Mouse (Mus musculus): ENCODE results near the gene Mga. TPM values are rescaled to one million over a fixed set of nuclear protein-coding genes. Genes with fewer than 3 reads are reported as not detected.

Mga gene
- total and polyA plus RNA-seq, 3 experiments: 21.8 to 37.5 (median 30.1) TPM

- dilution Hi-C loops (cut with MboI; ENCODE audit: extremely low pct_ligation_motif_present, extremely low pct_unique_long_range_greater_than_20kb, low sequenced_read_pairs): no loop called here
Observed at GRCm38 (mm10) chr2:120015882-120016281, 118.9 kb downstream of the Mga start.

GRCm38 (mm10) chr2:120017599-120017998 lies 120.6 kb downstream of the Mga start:
- DNase-seq (ENCODE audit: extremely low read depth): no peak
- Histone ChIP-seq H3K4me2 (ENCODE audit: insufficient read depth, low read depth, poor library complexity, severe bottlenecking) (no peak overlapping the region), H3K79me2 (replicated peaks; ENCODE audit: control insufficient read depth, extremely low read depth, insufficient read depth, poor library complexity, severe bottlenecking) (no peaks in the 10 kb centered on the region), H3K4me3 (replicated peaks in 1 of 3; ENCODE audit: low read depth in 2 of 3, low read length in 2 of 3, poor library complexity in 1 of 3) (no peak overlapping the region), H3K9me3 (replicated peaks; ENCODE audit: low read length) (no peaks in the 10 kb centered on the region), H3K36me3 (replicated peaks in 1 of 2; ENCODE audit: control insufficient read depth in 1 of 2, insufficient read depth in 1 of 2, low read length in 1 of 2) (peaks cover 47 to 88% of the 10 kb centered on the region in 2 experiments), H3K9ac (ENCODE audit: insufficient read depth, low read depth) (no peak overlapping the region), H3K27me3 (replicated peaks) (no peaks in the 10 kb centered on the region), H3K4me1 (ENCODE audit: control insufficient read depth in 1 of 2, insufficient read depth in 2 of 2) (no peaks in the 10 kb centered on the region), H3K27ac (ENCODE audit: insufficient read depth, low read depth) (no peak overlapping the region)
- TF ChIP-seq RAD21 (IDR thresholded peaks at IDR 0.05; ENCODE audit: low read depth, low read length): no peak
- TF ChIP-seq ZMIZ1 (IDR thresholded peaks at IDR 0.05; ENCODE audit: low read depth, low read length): no peak
- TF ChIP-seq UBTF (IDR thresholded peaks at IDR 0.05; ENCODE audit: low read depth, low read length): no peak
- TF ChIP-seq CHD1 (IDR thresholded peaks at IDR 0.05; ENCODE audit: low read depth, low read length): no peak
- no peak for TF ChIP-seq CTCF (conservative IDR thresholded peaks at IDR 0.05 in 1 of 2, IDR thresholded peaks at IDR 0.05 in 1 of 2; ENCODE audit: low read depth in 2 of 2, low read length in 2 of 2)
- no peak for TF ChIP-seq HCFC1 (IDR thresholded peaks at IDR 0.05; ENCODE audit: low read depth, low read length)
- dilution Hi-C loops (cut with MboI; ENCODE audit: extremely low pct_ligation_motif_present, extremely low pct_unique_long_range_greater_than_20kb, low sequenced_read_pairs): no loop called here
- in situ Hi-C loops (cut with MboI; ENCODE audit: low pct_ligation_motif_present, low pct_unique_long_range_greater_than_20kb, low sequenced_read_pairs): loop anchor here (5.0 kb wide), 1 partner anchor 45 kb away; the partner anchor contains the start of gene Mapkbp1

More at GRCm38 (mm10) chr2:120015882-120016281, 118.9 kb downstream of the Mga start:
- no peak for DNase-seq (ENCODE audit: extremely low read depth)
- Histone ChIP-seq H3K4me3 (replicated peaks in 1 of 3; ENCODE audit: low read depth in 2 of 3, low read length in 2 of 3, poor library complexity in 1 of 3) (no peak overlapping the region), H3K27ac (ENCODE audit: insufficient read depth, low read depth) (no peak overlapping the region), H3K9me3 (replicated peaks; ENCODE audit: low read length) (no peaks in the 10 kb centered on the region), H3K4me2 (ENCODE audit: insufficient read depth, low read depth, poor library complexity, severe bottlenecking) (no peak overlapping the region), H3K36me3 (replicated peaks in 1 of 2; ENCODE audit: control insufficient read depth in 1 of 2, insufficient read depth in 1 of 2, low read length in 1 of 2) (peaks cover 32 to 76% of the 10 kb centered on the region in 2 experiments), H3K4me1 (ENCODE audit: control insufficient read depth in 1 of 2, insufficient read depth in 2 of 2) (peaks cover 0 to 6% of the 10 kb centered on the region in 2 experiments; a peak in 1 of 4 replicates), H3K27me3 (replicated peaks) (no peaks in the 10 kb centered on the region), H3K79me2 (replicated peaks; ENCODE audit: control insufficient read depth, extremely low read depth, insufficient read depth, poor library complexity, severe bottlenecking) (no peaks in the 10 kb centered on the region), H3K9ac (ENCODE audit: insufficient read depth, low read depth) (no peak overlapping the region)
- TF ChIP-seq CHD1 (IDR thresholded peaks at IDR 0.05; ENCODE audit: low read depth, low read length) (no peak), PAX5 (IDR thresholded peaks at IDR 0.05; ENCODE audit: low read length) (no peak), POLR2AphosphoS2 (IDR thresholded peaks at IDR 0.05; ENCODE audit: low read depth, low read length) (no peak), JUND (conservative IDR thresholded peaks at IDR 0.05; ENCODE audit: low read depth, low read length) (no peak), NELFE (IDR thresholded peaks at IDR 0.05; ENCODE audit: low read depth, low read length) (no peak), RCOR1 (conservative IDR thresholded peaks at IDR 0.05; ENCODE audit: low read depth, low read length) (no peak), MXI1 (IDR thresholded peaks at IDR 0.05; ENCODE audit: low read depth, low read length) (no peak), EP300 (IDR thresholded peaks at IDR 0.05; ENCODE audit: low read length) (no peak)
- in situ Hi-C loops (cut with MboI; ENCODE audit: low pct_ligation_motif_present, low pct_unique_long_range_greater_than_20kb, low sequenced_read_pairs): loop anchor here (5.0 kb wide), 1 partner anchor 44 kb away; the partner anchor contains the start of gene Mapkbp1

Other genes with a start within 250 kb of the Mga start
- gene Ndufaf1, start 234.4 kb upstream of the Mga start, total RNA-seq (2012; rRNA removed): 25.1 and 33.2 TPM in 2 replicates
- 53.6 and 64.5 TPM in 2 replicates for gene Ndufaf1, start 234.4 kb upstream of the Mga start, total RNA-seq (2014; rRNA removed)
- 35.6 and 38.7 TPM in 2 replicates for gene Ndufaf1, start 234.4 kb upstream of the Mga start, polyA plus RNA-seq (2012; ENCODE audit: insufficient read length, low read depth)
- gene Rtf1, start 222.2 kb upstream of the Mga start, total RNA-seq (2012; rRNA removed): 9.7 and 12.5 TPM in 2 replicates
- 10.7 and 11.3 TPM in 2 replicates for gene Rtf1, start 222.2 kb upstream of the Mga start, total RNA-seq (2014; rRNA removed)
- gene Rtf1, start 222.2 kb upstream of the Mga start, polyA plus RNA-seq (2012; ENCODE audit: insufficient read length, low read depth): 46.0 and 50.3 TPM in 2 replicates
- 0.25 and 0.34 TPM in 2 replicates for gene Itpka, start 154.9 kb upstream of the Mga start, total RNA-seq (2012; rRNA removed)
- 0.28 and 0.39 TPM in 2 replicates for gene Itpka, start 154.9 kb upstream of the Mga start, total RNA-seq (2014; rRNA removed)
- 0.40 and 0.54 TPM in 2 replicates for gene Itpka, start 154.9 kb upstream of the Mga start, polyA plus RNA-seq (2012; ENCODE audit: insufficient read length, low read depth)
- 1.3 and 2.3 TPM in 2 replicates for gene Ltk, start 136.8 kb upstream of the Mga start, total RNA-seq (2012; rRNA removed)
- gene Ltk, start 136.8 kb upstream of the Mga start, total RNA-seq (2014; rRNA removed): not detected in 2 replicates
- gene Ltk, start 136.8 kb upstream of the Mga start, polyA plus RNA-seq (2012; ENCODE audit: insufficient read length, low read depth): 0.10 TPM in 1 of 2 replicates, not detected in the other
- gene Rpap1, start 109.7 kb upstream of the Mga start, total RNA-seq (2012; rRNA removed): 28.9 and 31.8 TPM in 2 replicates
- 8.5 and 9.0 TPM in 2 replicates for gene Rpap1, start 109.7 kb upstream of the Mga start, total RNA-seq (2014; rRNA removed)
- gene Rpap1, start 109.7 kb upstream of the Mga start, polyA plus RNA-seq (2012; ENCODE audit: insufficient read length, low read depth): 28.7 and 34.7 TPM in 2 replicates
- 31.8 and 39.7 TPM in 2 replicates for gene Tyro3, start 99.5 kb upstream of the Mga start, total RNA-seq (2012; rRNA removed)
- 19.1 and 20.3 TPM in 2 replicates for gene Tyro3, start 99.5 kb upstream of the Mga start, total RNA-seq (2014; rRNA removed)
- 23.7 and 24.7 TPM in 2 replicates for gene Tyro3, start 99.5 kb upstream of the Mga start, polyA plus RNA-seq (2012; ENCODE audit: insufficient read length, low read depth)
- 4.3 and 4.4 TPM in 2 replicates for gene Mapkbp1, start 75.5 kb downstream of the Mga start, total RNA-seq (2012; rRNA removed)
- 1.8 and 1.9 TPM in 2 replicates for gene Mapkbp1, start 75.5 kb downstream of the Mga start, total RNA-seq (2014; rRNA removed)
- 4.5 and 7.0 TPM in 2 replicates for gene Mapkbp1, start 75.5 kb downstream of the Mga start, polyA plus RNA-seq (2012; ENCODE audit: insufficient read length, low read depth)
- gene Jmjd7, start 130.3 kb downstream of the Mga start, total RNA-seq (2012; rRNA removed): 12.7 and 14.6 TPM in 2 replicates
- 8.4 and 11.3 TPM in 2 replicates for gene Jmjd7, start 130.3 kb downstream of the Mga start, total RNA-seq (2014; rRNA removed)
- gene Jmjd7, start 130.3 kb downstream of the Mga start, polyA plus RNA-seq (2012; ENCODE audit: insufficient read length, low read depth): 10.6 and 15.0 TPM in 2 replicates
- gene Gm28042, start 130.3 kb downstream of the Mga start, total RNA-seq (2012; rRNA removed): 1.0 and 1.9 TPM in 2 replicates
- gene Gm28042, start 130.3 kb downstream of the Mga start, total RNA-seq (2014; rRNA removed): 0.77 and 0.84 TPM in 2 replicates
- gene Gm28042, start 130.3 kb downstream of the Mga start, polyA plus RNA-seq (2012; ENCODE audit: insufficient read length, low read depth): 1.8 and 2.0 TPM in 2 replicates
- gene Pla2g4b, start 136.2 kb downstream of the Mga start, total RNA-seq (2012; rRNA removed): 2.5 and 4.0 TPM in 2 replicates
- 0.90 and 1.5 TPM in 2 replicates for gene Pla2g4b, start 136.2 kb downstream of the Mga start, total RNA-seq (2014; rRNA removed)
- gene Pla2g4b, start 136.2 kb downstream of the Mga start, polyA plus RNA-seq (2012; ENCODE audit: insufficient read length, low read depth): 2.3 and 2.7 TPM in 2 replicates